Mouse (Mus musculus): ENCODE measurements at regions not wholly inside any gene's neighbourhood (a gene's known extent, or its start where the extent isn't known, plus 50 kb on each side); places are given as distances from the start of the nearest gene placed in this dataset.
"Not testable (repeated sequence)": the region's sequence is repeated elsewhere in the genome, so short reads cannot be mapped to it uniquely, and the experiment has no call there.

- DNase-seq (ENCODE audit: low spot score) = no peak
Observed at GRCm38 (mm10) chr3:121584317-121584716, 52.1 kb upstream of the Slc44a3 start.

- DNase-seq (ENCODE audit: low spot score) = not testable (repeated sequence)
Observed at GRCm38 (mm10) chr3:121582711-121583110, 50.5 kb upstream of the Slc44a3 start.

Data from gastrocnemius, adult 18-20 months (tissue).